Mouse (Mus musculus) midbrain, postnatal 0 days (tissue): ENCODE data around the gene Prkag2. TPM values are rescaled to one million over a fixed set of nuclear protein-coding genes. Genes with fewer than 3 reads are reported as not detected.

Source experiments
- ATAC-seq: fragments of 200-750 bp; cut with Nextera tagmentation; 2 replicates; pipeline ENCODE4 v1.8.0; 2017; ENCODE audit warnings: moderate number of reproducible peaks, mild to moderate bottlenecking, moderate TSS enrichment, moderate library complexity; ENCODE audit not compliant: low FRiP score
- DNase-seq: peaks from one replicate; pipeline ENCODE4 v3.0.0-alpha.2; 2015; ENCODE audit warnings: low spot score
- H3K27ac ChIP-seq: fragments of 300-500 bp; sonication (generic); 2 replicates; pipeline ENCODE4 v1.5.1; 2014; ENCODE audit warnings: low read depth, mild to moderate bottlenecking, low read length, mixed read lengths
- H3K27me3 ChIP-seq: fragments of 300-500 bp; sonication (generic); 2 replicates; pipeline ENCODE4 v1.6.1; 2014; ENCODE audit warnings: low read length, control low read depth, mixed read lengths; ENCODE audit not compliant: insufficient read depth
- H3K36me3 ChIP-seq: fragments of 300-500 bp; sonication (generic); 2 replicates; pipeline ENCODE4 v1.6.1; 2014; ENCODE audit warnings: low read length, control low read depth, mixed read lengths; ENCODE audit not compliant: insufficient read depth
- H3K4me1 ChIP-seq: fragments of 300-500 bp; sonication (generic); 2 replicates; pipeline ENCODE4 v1.6.1; 2014; ENCODE audit warnings: mild to moderate bottlenecking, control low read depth, antibody characterized with exemption, low read length, mixed read lengths; ENCODE audit not compliant: insufficient read depth
- H3K4me2 ChIP-seq: fragments of 300-500 bp; sonication (generic); 2 replicates; pipeline ENCODE4 v1.6.1; 2014; ENCODE audit warnings: low read depth, mild to moderate bottlenecking, low read length, mixed read lengths; ENCODE audit not compliant: poor library complexity, severe bottlenecking
- H3K4me3 ChIP-seq: fragments of 300-500 bp; sonication (generic); 2 replicates; pipeline ENCODE4 v1.5.1; 2014; ENCODE audit warnings: low read depth, mild to moderate bottlenecking, low read length, moderate library complexity
- H3K9ac ChIP-seq: fragments of 300-500 bp; sonication (generic); replicated peaks from 2 replicates; pipeline ENCODE4 v1.6.1; 2014; ENCODE audit warnings: mild to moderate bottlenecking, low read length, moderate library complexity, mixed read lengths; ENCODE audit not compliant: poor library complexity, severe bottlenecking
- H3K9me3 ChIP-seq: fragments of 300-500 bp; sonication (generic); 2 replicates; pipeline ENCODE4 v1.6.1; 2016; ENCODE audit warnings: low read length, control low read depth
- CTCF ChIP-seq: IDR thresholded peaks from 2 replicates; pipeline ENCODE4 v1.5.1; 2016; ENCODE audit warnings: antibody characterized with exemption, mild to moderate bottlenecking
- WGBS: fragments of 180-500 bp; shearing (Covaris S2); extraction: QIAGEN DNeasy Blood & Tissue Kit; methylation state at CpG from one replicate; pipeline ENCODE4 v1.1.7; 2014; 5-methylcytosine and 5-hydroxymethylcytosine counted together
- polyA plus RNA-seq: library from polyadenylated mRNA; unstranded; fragments of >200 nt; fragmentation: Nextera tagmentation; extraction: Ambion mirVana; gene quantifications from 2 replicates; pipeline ENCODE4 v1.2.1, GENCODE M21; 2015
- total RNA-seq: library from RNA; depleted of rRNA; stranded (reverse); fragments of >200 nt; gene quantifications from 2 replicates; pipeline ENCODE4 v1.2.3, GENCODE M21; 2014

The Prkag2 gene
- total and polyA plus RNA-seq, 2 experiments from 2014 or later = 51.6 to 103 TPM

- H3K36me3 ChIP-seq = no peaks in the 10 kb centered on the region
- no peak overlapping the region for H3K4me2 ChIP-seq
- H3K9ac ChIP-seq = no peak overlapping the region
- DNase-seq (no peak), ATAC-seq (no peak)
- WGBS = 75% methylated on average over 7 of the region's 7 CpGs
- TF ChIP-seq CTCF = peak; percentile 24
- no peaks in the 10 kb centered on the region for H3K27me3 ChIP-seq
- no peak overlapping the region for H3K4me3 ChIP-seq
- H3K27ac ChIP-seq = no peak overlapping the region
- no peaks in the 10 kb centered on the region for H3K9me3 ChIP-seq
- H3K4me1 ChIP-seq = no peaks in the 10 kb centered on the region
Measured at GRCm38 (mm10) chr5:24975100-24975499, 125.3 kb downstream of the Prkag2 start.

GRCm38 (mm10) chr5:24973672-24974225 is 126.7 kb downstream of the Prkag2 start:
- 62% methylated on average over 9 of the region's 9 CpGs for WGBS
- no peaks in the 10 kb centered on the region for H3K9me3 ChIP-seq
- no peak for ATAC-seq
- no peak for TF ChIP-seq CTCF
- no peak overlapping the region for H3K4me2 ChIP-seq
- no peak overlapping the region for H3K9ac ChIP-seq
- H3K27ac ChIP-seq = no peak overlapping the region
- no peaks in the 10 kb centered on the region for H3K36me3 ChIP-seq
- H3K4me3 ChIP-seq = no peak overlapping the region
- no peak for DNase-seq
- no peaks in the 10 kb centered on the region for H3K27me3 ChIP-seq
- no peaks in the 10 kb centered on the region for H3K4me1 ChIP-seq

- no peak overlapping the region for H3K4me3 ChIP-seq
- ATAC-seq (no peak), DNase-seq (no peak)
- H3K9ac ChIP-seq = no peak overlapping the region
- WGBS = 64% methylated on average over 13 of the region's 13 CpGs
- no peak overlapping the region for H3K27ac ChIP-seq
- H3K4me1 ChIP-seq = no peaks in the 10 kb centered on the region
- H3K4me2 ChIP-seq = no peak overlapping the region
- no peaks in the 10 kb centered on the region for H3K9me3 ChIP-seq
- TF ChIP-seq CTCF = no peak
- no peaks in the 10 kb centered on the region for H3K27me3 ChIP-seq
- no peaks in the 10 kb centered on the region for H3K36me3 ChIP-seq
Measured at GRCm38 (mm10) chr5:24973228-24973627, 127.2 kb downstream of the Prkag2 start.

- WGBS = 93% methylated on average over 8 of the region's 8 CpGs
- no peak overlapping the region for H3K4me2 ChIP-seq
- ATAC-seq = no peak
Measured at GRCm38 (mm10) chr5:24970552-24971275, 129.7 kb downstream of the Prkag2 start.

GRCm38 (mm10) chr5:24969241-24969880 is 131.1 kb downstream of the Prkag2 start:
- Histone ChIP-seq H3K4me2 (no peak overlapping the region), H3K27ac (no peak overlapping the region), H3K4me1 (no peaks in the 10 kb centered on the region), H3K9ac (no peak overlapping the region), H3K27me3 (no peaks in the 10 kb centered on the region), H3K36me3 (no peaks in the 10 kb centered on the region), H3K4me3 (no peak overlapping the region), H3K9me3 (no peaks in the 10 kb centered on the region)
- 52% methylated on average over 11 of the region's 11 CpGs for WGBS
- ATAC-seq = peak; percentile 31; the same call in 1 of the 2 replicates
- peak; percentile 22; the same call in 1 of the 2 replicates for TF ChIP-seq CTCF
- DNase-seq = no peak

More at GRCm38 (mm10) chr5:24970552-24971275, 129.7 kb downstream of the Prkag2 start:
- no peak for TF ChIP-seq CTCF
- H3K9me3 ChIP-seq = no peaks in the 10 kb centered on the region
- H3K4me3 ChIP-seq = no peak overlapping the region
- no peak for DNase-seq
- no peaks in the 10 kb centered on the region for H3K27me3 ChIP-seq
- no peak overlapping the region for H3K27ac ChIP-seq
- no peaks in the 10 kb centered on the region for H3K4me1 ChIP-seq
- H3K9ac ChIP-seq = no peak overlapping the region
- no peaks in the 10 kb centered on the region for H3K36me3 ChIP-seq

DNA sequence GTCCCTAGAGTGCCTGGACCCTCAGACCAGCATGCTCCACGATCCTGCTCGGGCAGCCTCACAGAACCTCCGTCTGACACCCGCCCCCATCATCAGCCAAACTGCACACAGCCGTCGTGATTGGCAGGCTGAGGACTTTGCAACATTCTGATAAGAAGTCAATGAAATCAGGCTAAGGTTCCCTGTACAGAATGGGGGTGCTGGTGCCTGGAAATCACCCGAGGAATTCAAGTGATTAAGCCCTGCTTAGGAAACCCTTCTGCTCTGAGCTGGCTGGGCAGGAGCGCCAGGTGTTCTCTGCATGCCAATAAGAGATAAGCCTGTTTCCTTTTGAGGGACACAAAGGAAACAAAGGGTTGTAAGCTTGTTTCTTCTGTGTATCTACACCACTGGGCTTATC is 131.7 kb downstream of the Prkag2 start:
- ATAC-seq = peak; percentile 45
- H3K4me1 ChIP-seq = no peaks in the 10 kb centered on the region
- TF ChIP-seq CTCF = no peak
- no peak overlapping the region for H3K9ac ChIP-seq
- no peak overlapping the region for H3K27ac ChIP-seq
- no peaks in the 10 kb centered on the region for H3K27me3 ChIP-seq
- H3K4me3 ChIP-seq = no peak overlapping the region
- H3K9me3 ChIP-seq = no peaks in the 10 kb centered on the region
- no peak for DNase-seq
- H3K36me3 ChIP-seq = no peaks in the 10 kb centered on the region
- WGBS = 26% methylated on average over 8 of the region's 8 CpGs
- H3K4me2 ChIP-seq = no peak overlapping the region
